Mouse (Mus musculus): ENCODE measurements around the gene Otud3. TPM values are rescaled to one million over a fixed set of nuclear protein-coding genes. Genes with fewer than 3 reads are reported as not detected.
"Not testable (repeated sequence)": the region's sequence is repeated elsewhere in the genome, so short reads cannot be mapped to it uniquely, and the experiment has no call there.

Otud3 gene
- polyA plus RNA-seq (2012; rRNA removed), result 5.0 and 7.0 TPM in 2 replicates

DNA sequence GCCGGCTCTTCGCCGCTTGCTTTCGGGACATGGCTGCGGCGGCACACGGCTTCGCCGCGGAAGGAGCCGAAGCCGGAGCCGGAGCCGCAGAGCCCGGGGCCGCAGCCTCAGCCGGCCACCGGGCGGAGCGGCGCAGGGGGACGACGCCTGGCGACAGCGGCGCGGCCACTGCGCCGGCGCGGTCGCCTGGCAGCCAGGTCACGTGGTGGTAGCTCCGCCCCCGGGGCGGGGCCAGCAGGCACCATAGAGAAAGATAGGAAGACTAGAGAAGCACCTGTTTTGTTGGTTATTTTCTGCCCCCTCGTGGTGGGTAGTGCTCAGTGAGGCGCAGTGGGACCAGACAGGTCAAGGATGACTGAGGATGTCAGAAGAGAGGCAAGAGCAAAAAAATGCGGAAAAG is at the start of gene Otud3:
TSS of gene Otud3 (minus strand) at position 149 of the 400 bp plus-strand sequence.
- DNase-seq (ENCODE audit: low spot score), result peak; percentile 88

DNA sequence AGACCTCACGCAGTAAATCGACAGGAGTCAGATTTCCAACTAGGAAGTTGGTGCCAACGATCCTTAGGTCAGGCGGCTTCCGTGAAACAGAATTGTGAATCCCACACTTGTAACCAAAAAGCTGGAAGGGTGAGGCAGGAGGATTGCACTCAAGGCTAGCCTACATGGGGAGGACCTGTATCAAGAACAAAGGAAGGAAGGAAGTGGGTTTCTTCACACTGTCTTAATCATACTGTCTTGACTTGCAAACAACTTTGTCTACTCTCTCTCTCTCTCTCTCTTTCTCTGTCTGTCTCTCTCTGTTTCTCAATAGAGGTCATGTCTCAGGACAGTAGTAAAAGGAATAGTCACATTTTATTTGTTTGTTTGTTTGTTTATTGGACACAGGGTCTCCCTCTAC is 49.0 kb upstream of the Otud3 start:
- DNase-seq (ENCODE audit: low spot score), result no peak

DNA sequence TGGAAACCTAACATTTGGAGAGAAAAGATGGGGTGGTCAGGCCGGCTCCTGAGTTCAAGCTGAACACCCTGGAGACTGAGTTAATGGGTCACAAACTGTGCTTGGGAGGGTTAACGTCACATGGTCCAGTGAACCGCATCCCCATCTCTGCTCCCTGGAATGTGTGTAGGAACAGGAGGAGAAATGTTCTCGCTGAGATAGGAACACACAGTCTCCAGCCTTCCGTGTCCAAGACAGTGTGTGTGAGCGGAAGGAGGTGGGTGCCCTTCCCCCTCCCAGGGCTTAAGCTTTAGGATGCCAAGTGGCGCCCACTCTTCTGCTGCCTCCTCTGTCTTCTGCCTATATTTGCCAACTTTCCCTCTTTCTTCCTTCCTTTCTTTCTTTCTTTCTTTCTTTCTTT is 46.2 kb upstream of the Otud3 start:
- DNase-seq (ENCODE audit: low spot score), result no peak

DNA sequence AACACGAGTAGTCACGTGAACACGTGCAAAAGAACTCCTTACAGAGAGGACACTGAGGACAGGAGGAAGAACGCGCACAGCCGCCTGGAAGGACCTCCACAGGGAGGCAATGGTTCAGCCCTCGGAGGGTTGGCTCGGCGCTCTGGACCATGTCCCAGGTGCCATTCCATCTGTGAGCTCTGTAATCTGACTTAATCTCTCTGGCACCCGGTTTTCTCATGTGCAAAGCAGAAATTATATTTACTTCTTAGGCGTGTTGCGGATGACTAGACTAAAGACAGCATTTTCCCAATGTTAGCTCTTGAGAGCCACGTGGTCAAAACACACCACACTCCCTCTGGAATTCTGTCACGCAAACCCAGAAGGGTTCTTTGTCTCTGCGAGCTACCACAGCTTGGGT is 45.4 kb upstream of the Otud3 start:
- DNase-seq (ENCODE audit: low spot score), result no peak

DNA sequence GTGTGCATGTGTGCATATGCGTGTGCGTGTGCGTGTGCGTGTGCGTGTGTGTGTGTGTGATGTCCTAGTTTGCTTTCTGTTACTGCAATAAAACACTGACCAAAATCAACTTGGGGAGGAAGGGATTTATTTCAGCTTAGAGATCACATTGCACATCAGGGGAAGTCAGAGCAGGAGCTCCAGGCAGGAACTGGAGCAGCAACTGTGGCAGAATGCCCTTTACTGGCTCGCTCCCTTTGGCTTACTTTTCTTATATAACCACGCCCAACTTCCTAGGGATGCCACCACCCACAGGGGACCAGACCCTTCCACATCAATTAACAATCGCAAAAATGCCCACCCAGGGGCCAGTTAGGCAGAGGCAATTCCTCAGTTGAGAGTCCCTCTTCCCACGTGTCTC is 44.9 kb upstream of the Otud3 start:
- DNase-seq (ENCODE audit: low spot score), result no peak

DNA sequence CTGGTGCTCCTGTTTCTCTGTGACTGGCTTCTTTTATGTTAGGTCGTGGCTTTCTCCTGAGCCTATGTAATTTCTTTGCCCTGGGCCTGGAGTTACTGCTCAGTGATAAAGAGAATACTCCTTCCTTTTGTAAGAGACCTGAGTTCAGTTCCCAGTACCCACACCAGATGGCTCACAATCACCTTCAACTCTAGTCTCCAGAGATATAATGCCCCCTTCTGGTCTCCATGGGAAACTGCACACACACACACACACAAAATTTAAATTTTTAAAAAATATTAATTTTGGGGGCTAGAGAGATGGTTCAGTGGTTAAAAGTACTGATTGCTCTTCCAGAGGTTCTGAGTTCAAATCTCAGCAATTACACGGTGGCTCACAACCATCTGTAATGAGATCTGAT is 34.5 kb upstream of the Otud3 start:
- no peak for DNase-seq (ENCODE audit: low spot score)

DNA sequence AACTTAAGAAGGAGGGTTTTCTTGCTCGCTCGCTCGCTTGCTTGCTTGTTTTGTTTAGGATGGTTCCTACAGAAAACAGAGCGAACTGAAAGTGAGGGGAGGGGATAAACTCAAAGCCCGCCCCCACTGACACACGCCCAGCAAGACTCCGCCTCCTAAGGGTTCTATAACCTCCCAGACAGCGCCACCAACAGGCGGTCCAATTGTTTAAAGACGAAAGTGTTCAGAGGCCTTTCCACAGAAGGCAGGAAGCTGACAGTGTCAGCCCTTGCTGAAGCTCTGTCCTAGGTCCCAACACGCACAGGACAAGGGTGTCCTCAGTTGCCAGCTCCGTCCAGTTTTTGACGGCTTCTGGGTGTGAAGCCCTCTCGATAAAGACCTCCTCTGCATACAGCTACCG is 30.0 kb upstream of the Otud3 start:
- no peak for DNase-seq (ENCODE audit: low spot score)

DNA sequence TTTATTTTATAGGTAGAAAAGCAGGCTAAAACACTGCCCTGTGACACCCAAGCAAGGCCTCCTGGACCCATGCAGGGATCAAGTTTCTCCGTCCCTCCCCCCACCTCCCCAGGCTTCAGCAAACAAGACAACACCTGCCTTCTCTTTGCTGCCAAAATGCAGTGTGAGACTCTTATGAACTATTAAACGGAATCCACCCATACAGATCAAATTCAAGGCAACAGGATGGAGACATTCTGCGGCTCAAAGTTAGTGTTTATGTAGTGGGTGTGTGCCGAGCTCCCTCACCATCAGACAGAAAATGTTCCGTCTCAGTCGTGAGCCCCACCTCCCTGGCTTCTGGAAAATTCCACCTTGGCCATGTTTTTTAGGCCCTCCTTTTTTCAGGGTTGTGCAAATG is 28.2 kb upstream of the Otud3 start:
- DNase-seq (ENCODE audit: low spot score), result no peak

DNA sequence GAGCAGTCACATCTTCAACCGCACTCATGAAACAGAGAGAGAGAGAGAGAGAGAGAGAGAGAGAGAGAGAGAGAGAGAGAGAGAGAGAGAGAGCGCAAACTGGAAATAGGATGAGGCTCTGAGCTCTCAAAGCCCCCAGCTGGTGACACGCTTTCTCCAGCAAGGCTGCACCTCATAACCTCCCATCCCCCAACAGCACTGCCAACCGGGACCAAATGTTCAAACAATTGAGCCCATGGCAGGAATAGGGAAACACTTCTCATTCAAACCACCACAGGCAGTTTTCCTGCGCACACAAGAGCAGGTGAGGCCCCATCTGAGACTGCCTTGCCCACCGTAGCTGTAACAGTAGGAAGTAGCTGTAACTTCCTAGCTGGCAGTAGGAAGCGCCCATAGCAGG is 27.7 kb upstream of the Otud3 start:
- no peak for DNase-seq (ENCODE audit: low spot score)

DNA sequence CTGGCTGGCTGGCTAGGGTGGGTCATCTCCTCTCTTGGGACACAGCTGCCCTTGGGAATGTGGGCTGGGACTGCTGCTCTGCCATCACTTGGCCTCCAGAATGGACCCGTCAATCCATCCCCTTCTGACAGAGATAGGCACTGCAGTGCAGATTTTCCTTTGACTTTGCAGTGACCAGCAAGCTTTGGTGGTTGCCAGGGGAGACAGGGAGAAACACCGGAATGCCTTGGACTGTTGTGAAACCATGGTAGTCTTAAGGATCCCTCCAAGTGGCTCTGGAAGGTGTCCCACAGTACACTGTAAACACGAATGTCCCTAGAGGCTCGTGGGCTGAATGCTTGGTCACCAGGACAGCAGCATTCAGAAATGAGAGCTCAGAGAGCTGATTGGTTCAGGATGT is 25.7 kb upstream of the Otud3 start:
- DNase-seq (ENCODE audit: low spot score), result no peak

DNA sequence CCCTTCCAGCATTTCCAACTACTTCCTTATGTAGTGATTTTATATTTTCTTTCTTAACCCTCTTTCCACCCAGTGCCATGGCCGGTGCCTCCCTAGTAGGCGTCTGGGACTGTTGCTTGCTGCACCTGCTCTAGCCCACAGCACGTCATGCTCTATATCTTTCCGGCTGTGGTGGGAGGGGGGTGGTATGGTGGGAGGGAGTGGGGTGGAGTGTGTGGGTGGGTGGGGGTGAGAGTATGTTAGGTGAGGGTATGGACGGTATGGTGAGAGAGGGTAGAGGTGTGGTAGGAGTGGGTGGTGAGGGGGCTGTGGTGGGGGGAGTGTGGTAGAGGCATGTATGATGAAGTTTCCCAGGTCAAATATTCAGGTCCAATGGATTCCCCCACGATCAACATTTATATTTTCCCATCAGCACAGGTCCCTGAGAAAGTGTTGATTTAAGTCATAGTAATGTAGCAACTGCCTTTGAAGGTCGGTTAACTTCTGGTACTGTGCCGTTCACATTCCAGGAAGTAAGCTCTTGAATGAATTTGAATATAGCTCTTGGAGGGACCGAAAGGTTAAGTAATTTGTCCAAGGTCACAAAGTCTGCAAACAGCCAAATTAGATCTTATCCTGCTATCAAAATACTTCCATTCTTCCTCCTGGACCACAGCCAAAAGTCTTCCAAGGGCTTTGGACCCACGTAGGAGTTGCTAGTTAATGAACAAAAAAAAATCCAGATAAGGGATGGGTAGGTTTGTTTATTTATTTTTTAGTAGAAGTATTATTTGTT is 24.9 kb upstream of the Otud3 start:
- DNase-seq (ENCODE audit: low spot score), result no peak

DNA sequence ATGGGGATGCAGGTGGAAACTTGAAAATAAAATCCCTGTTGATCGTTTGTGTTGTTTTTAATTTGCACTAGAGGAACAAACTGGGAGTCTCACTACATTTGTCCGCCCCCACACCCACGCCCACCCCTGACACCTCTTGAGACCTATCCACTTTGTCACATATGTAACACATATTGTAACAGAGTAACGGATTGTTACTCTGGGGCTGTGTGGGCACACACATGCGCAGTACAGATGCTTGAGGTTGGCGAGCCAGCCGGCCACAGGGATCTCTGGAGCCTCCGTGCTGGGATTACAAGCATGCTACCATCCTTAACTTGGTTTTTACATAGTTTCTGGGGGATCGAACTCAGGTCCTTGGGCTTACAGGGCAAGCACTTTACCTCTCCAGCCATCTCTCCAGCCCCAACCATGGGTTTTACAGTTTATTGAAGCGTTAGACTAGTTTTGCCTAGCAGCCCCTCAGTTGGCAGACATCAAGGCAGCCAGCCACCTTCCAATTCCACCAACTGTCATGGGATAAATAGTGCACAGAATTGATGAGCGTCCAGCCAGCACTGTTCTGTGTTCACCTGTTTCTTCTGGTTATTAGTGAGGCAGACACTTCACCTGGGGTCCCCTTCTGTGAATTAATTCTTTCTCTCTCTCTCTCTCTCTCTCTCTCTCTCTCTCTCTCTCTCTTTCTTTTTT is 20.9 kb upstream of the Otud3 start:
- DNase-seq (ENCODE audit: low spot score), result no peak

DNA sequence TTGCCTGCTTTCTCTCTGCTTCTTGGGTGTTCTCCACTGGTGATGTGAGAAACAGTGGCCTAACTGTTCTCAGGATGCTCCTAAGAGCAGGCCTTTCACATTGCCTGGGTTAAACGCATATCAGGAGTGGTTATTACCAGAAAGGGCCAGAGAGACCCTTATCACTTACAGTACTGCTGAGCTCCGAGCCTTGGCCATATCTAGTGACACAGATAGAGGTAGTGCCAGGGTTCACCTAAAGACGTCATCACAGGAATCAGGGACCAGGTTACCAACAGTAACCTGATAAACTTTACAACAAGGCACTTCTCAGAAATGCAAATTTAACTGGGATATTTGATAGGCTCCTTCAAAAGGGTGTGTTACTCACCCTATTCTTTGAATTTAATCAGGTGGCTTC is 20.1 kb upstream of the Otud3 start:
- DNase-seq (ENCODE audit: low spot score), result no peak

DNA sequence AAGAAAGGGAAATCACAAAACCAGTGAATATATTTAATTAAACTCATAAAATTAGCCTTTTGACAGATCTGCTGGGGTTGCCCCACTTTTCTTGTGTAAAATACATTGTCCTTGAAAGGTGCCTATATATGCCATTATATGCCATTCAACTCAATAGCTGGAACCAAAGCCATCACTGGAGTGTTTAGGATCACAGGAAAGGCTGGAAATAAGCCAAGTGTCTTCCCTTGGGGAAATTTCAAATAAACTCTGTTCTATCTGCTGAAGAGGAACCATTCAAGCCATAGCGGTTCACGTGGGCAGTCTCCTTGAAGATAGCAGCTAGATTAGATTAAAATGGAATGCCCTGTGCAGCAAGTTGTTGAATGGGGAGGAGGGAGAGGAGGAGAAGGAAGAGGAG is 11.8 kb upstream of the Otud3 start:
- DNase-seq (ENCODE audit: low spot score), result no peak

DNA sequence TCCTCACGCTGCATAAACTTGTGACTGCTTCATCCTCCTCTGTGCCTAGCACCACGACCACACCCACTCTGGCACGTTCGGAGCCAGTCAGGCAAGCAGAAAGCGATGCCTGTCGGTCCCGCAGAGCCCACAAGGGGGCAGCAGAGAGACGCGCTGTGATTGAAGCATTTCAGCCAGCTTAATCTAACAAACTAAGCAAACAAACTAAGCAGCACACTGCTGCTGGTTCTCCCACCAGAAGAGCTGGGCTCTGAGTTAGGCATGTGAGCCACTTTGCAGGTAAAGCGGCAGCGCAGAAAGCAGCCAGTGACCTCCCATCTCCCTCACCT is 8.3 kb upstream of the Otud3 start:
- peak; percentile 94 for DNase-seq (ENCODE audit: low spot score)

DNA sequence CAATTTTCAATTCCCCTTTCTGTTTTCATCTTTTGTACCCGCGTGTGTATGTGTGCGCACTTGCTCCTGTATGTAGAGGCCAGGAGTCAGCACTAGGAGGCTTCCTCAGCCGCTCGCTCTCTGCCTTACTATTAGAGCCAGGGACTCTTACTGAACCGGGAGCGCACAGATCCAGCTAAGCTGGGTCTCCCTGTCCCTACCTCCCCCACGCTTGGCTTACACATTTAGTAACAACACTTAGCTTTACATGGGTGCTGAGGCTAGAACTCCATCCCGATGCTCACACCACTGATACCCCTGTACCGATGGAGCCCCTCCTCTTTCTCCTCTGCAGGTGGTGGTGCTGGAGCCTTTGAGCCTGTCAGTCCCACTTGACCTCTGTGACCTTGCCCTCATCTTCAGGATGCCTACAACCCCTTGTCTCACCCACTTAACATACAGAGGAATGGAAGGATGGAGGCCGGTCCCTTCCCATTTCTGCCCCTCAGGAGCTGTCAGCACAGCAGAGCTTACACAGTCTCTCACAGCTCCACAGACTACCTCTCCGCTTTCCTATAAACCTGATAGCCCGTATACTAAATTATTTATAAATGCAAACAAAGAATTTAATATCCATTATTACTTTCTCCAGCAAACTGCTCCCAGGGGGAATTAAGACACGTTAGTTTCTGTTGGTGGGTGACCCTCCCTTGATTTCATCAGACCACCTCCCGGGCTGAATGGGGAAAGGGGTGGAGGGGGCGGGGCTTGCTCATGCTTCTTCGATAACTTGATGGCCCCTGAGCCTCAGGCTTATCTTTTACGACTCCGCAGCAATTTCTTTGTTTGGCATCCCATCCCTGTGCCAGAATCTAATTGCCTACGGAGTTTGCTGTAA is 7.7 kb upstream of the Otud3 start:
- no peak for DNase-seq (ENCODE audit: low spot score)

DNA sequence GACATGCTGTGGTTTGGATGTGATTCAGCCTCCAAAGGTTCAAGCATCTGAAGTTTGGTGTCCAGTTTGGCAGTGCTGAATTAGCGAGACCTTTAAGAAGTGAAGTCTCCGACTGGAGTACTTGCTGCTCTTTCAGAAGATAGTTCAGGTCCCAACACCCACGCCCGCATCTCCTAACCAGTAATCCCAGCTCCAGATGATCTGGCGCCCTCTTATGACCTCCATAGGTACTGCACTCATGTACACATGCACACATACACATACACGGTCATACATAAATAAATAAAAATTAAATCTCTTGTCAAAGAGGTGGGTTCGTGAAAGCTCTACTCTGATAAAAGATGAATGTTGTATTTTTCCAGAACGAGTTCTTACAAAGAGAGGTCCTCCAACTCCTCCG is 3.5 kb upstream of the Otud3 start:
- no peak for DNase-seq (ENCODE audit: low spot score)

DNA sequence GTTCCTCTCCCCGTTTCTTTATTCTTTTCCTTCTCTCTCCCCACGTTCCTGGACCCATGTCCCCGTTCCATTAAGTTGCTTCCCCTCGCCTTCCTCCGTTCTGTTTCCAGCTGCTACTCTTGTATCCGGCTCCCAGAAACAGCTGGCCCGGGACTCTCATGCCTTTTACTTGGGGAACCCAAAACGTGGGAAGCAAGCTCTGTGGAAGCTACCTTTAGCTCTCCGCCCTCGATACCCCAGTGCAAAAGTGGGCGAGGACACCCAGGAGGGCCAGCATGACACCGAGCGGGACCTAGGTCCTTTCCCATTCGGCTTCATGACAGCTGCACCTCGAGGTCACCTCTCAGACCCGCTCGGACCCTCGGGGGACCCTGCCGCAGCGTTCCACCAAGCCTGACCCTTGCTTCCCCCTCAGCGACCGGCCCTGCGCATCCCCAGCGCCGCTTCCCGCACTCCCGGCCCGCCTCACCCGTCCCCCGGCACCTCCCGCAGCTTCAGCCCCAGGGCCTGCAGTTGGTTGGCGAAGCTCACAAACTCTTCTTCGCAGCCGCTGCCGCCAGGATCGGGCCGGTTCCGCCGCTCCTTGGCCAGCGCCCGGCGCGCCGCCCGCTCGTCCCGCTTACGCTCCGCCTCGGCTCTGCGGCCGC is 481 bp downstream of the Otud3 start:
- DNase-seq (ENCODE audit: low spot score), result no peak

DNA sequence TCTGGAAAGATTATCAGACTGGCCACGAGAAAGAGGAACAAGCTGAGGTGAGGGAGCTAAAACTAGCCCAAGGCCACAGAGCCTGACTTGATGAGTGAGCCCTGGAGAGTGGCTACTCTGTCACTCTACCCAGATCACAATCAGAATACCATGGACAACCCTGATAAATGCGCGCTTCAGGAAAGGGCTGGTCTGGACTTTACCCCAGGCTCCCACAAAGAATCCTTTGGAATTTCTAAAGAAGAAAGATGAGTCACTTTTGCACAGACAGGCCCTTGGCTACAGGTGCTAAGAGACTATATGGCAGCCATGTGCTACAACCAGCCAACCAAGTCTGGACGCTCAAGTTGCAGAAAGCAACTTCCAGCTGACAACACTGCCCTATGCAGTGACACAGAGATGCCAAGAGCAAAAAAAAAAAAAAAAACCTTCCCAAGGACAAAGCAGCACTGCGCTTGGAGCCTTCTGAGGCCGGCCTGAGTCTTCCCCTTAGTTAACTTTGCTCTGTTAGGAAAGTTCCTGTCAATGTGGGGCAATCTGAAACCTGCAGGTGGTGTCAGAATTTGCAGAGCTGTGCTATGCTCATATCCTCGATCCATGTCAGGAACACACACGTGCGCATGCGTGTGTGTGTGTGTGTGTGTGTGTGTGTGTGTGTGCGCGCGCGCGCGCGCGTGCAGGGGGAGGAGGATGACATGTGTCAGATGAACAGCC is 8.0 kb downstream of the Otud3 start:
- DNase-seq (ENCODE audit: low spot score), result no peak

DNA sequence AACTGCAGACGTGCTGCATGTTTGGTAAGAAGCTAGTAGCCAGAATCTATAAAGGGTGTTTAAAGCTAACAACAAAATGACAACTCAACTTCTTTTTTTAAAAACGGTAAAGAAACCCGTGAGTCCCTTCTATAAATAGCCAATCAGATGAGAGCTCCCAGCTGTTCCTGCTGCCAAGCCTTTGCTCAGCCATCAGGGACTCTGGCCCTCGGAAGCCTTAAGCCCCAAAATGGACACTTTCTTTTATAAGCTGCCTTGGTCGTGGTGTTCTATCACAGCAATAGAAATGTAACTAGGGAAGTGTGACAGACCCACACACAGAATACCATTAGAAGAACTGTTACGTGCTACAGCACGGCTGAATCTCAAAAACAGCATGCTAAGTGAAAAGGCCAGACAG is 14.4 kb downstream of the Otud3 start:
- DNase-seq (ENCODE audit: low spot score), result no peak

DNA sequence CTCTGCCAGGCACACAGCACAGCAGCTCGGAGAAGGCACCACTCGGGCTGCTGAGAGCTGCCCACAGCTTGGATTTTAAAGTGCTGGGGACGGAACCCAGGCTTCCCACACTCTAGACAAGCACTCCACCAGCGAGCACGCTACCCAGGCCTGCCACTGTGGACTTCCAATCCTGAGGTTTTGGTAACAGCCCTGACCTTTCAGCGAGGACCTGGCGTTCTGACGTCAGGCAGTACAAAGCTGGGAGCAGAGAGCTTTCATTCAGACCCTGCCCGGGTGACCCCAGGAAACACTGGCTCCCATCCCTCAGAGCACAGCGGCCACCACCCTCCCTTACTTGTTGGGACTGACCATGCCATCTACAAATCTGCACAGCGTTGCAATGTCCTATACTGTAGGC is 20.0 kb downstream of the Otud3 start:
- DNase-seq (ENCODE audit: low spot score), result not testable (repeated sequence)

DNA sequence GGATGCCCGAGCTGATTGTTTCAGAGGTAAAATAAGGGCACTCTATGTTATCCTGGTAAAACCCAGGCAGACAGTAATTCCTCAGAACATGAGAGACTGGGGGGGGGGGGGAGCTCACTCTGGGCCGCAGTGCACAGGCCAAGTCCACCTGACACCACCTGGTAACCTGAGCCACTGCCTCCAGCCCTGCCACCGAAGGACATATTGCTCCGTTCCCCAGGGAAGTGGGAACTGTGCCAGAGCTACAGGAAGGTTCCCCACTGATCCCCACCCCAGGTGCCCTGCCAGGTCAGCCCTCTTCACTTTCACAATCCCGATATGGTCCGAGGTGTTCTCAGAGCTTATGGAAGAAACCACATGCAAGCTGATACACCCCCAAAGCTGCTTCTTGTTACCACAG is 21.1 kb downstream of the Otud3 start:
- DNase-seq (ENCODE audit: low spot score), result no peak
